Mouse (Mus musculus) limb, embryonic 14.5 days (tissue): Measurements from ENCODE around the gene Magi2. TPM values are rescaled to one million over a fixed set of nuclear protein-coding genes. Genes with fewer than 3 reads are reported as not detected.

Source experiments
- ATAC-seq: fragments of 200-750 bp; cut with Nextera tagmentation; 2 replicates; pipeline ENCODE4 v1.8.0; 2017; ENCODE audit warnings: low read depth, moderate number of reproducible peaks, moderate TSS enrichment; ENCODE audit not compliant: low FRiP score
- DNase-seq: peaks from one replicate; pipeline ENCODE4 v3.0.0-alpha.2; 2015; ENCODE audit warnings: low spot score
- H3K27ac ChIP-seq: fragments of 300-500 bp; sonication (generic); replicated peaks from 2 replicates; pipeline ENCODE4 v1.5.1; 2014; ENCODE audit warnings: low read depth, mild to moderate bottlenecking, low read length, moderate library complexity, mixed read lengths
- H3K27me3 ChIP-seq: fragments of 300-500 bp; sonication (generic); 2 replicates; pipeline ENCODE4 v1.6.1; 2014; ENCODE audit warnings: low read length, mixed read lengths; ENCODE audit not compliant: control insufficient read depth, insufficient read depth
- H3K36me3 ChIP-seq: fragments of 300-500 bp; sonication (generic); 2 replicates; pipeline ENCODE4 v1.6.1; 2014; ENCODE audit warnings: mild to moderate bottlenecking, low read length, moderate library complexity, mixed read lengths; ENCODE audit not compliant: control insufficient read depth, insufficient read depth
- H3K4me1 ChIP-seq: fragments of 300-500 bp; sonication (generic); 2 replicates; pipeline ENCODE4 v1.6.1; 2014; ENCODE audit warnings: antibody characterized with exemption, low read length, mixed read lengths; ENCODE audit not compliant: control insufficient read depth, insufficient read depth
- H3K4me2 ChIP-seq: fragments of 300-500 bp; sonication (generic); replicated peaks from 2 replicates; pipeline ENCODE4 v1.6.1; 2014; ENCODE audit warnings: low read depth, mild to moderate bottlenecking, low read length, moderate library complexity; ENCODE audit not compliant: severe bottlenecking
- H3K4me3 ChIP-seq: fragments of 300-500 bp; sonication (generic); replicated peaks from 2 replicates; pipeline ENCODE4 v1.5.1; 2014; ENCODE audit warnings: low read length
- H3K9ac ChIP-seq: fragments of 300-500 bp; sonication (generic); 2 replicates; pipeline ENCODE4 v1.6.1; 2014; ENCODE audit warnings: mild to moderate bottlenecking, low read depth, low read length, moderate library complexity; ENCODE audit not compliant: severe bottlenecking
- H3K9me3 ChIP-seq: fragments of 300-500 bp; sonication (generic); 2 replicates; pipeline ENCODE4 v1.6.1; 2016; ENCODE audit warnings: low read length; ENCODE audit not compliant: control insufficient read depth
- POLR2A ChIP-seq: fragments of 200-500 bp; IDR thresholded peaks from 2 replicates; pipeline ENCODE4 v1.8.0; 2012; ENCODE audit warnings: inconsistent platforms, mild to moderate bottlenecking, moderate library complexity, borderline replicate concordance; ENCODE audit not compliant: insufficient read depth, insufficient read length; ENCODE audit errors: extremely low read depth
- WGBS: fragments of 180-500 bp; shearing (Covaris S2); extraction: QIAGEN DNeasy Blood & Tissue Kit; methylation state at CpG from one replicate; pipeline ENCODE4 v1.1.7; 2014; 5-methylcytosine and 5-hydroxymethylcytosine counted together
- polyA plus RNA-seq, 2 experiments: library from polyadenylated mRNA; depleted of rRNA in 1 of 2; stranded (reverse) in 1 of 2; unstranded in 1 of 2; fragments of >200 nt; fragmentation: Nextera tagmentation in 1 of 2; extraction: Ambion mirVana in 1 of 2; gene quantifications; 2 replicates each; pipeline versions ENCODE4 v1.2.1 to v1.2.3; 2012 to 2014

Magi2 gene
- polyA plus RNA-seq, 2 experiments, result 4.0 to 4.5 TPM

DNA sequence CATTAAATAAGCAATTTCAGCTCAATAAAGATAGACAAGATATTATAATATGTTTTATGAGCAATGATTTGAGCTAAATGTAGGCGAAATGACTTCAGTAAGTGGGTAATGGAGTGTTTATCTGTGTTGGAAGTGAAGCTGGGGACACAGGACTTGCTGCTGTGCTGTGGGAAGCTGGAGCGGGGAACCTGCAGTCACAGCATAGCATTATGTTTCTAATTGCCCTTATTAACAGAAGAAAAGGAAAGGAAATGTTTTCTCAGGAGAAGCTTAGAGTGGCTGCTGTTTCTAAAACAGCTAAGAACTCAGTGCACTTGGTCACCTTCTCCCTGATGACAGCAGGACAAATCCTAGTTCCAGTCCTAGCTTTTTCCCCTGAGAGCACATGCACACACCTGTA, 1098.5 kb downstream of the Magi2 start:
- DNase-seq (no peak), ATAC-seq (no peak)
- H3K9me3 ChIP-seq, result no peaks in the 10 kb centered on the region
- H3K36me3 ChIP-seq, result no peaks in the 10 kb centered on the region
- H3K4me3 ChIP-seq, result no peak overlapping the region
- H3K4me2 ChIP-seq, result no peak overlapping the region
- no peaks in the 10 kb centered on the region for H3K4me1 ChIP-seq
- 58% methylated on average over 2 of the region's 2 CpGs for WGBS
- no peak for TF ChIP-seq POLR2A
- H3K9ac ChIP-seq, result no peak overlapping the region
- no peak overlapping the region for H3K27ac ChIP-seq
- H3K27me3 ChIP-seq, result no peaks in the 10 kb centered on the region

DNA sequence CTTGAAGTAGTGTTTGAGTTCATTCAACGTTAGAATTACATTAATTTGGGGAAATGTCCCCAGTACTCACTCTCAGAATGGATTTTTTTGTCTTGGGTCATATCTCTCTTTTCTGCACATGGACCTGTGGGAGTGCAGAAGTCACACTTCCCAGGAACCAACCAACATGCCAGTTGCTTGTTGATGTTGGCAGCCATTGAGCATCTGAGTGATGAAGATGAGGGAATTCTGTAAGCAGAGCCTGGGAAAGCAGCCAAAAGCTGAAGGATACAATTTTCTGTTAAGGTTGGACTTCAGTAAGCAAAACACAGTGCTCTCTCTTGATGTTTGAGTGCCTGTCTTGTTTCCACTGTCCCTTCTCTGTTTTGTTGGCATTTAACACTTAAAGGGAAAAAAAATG, 1102.1 kb downstream of the Magi2 start:
- H3K9ac ChIP-seq, result no peak overlapping the region
- no peak for ATAC-seq
- H3K9me3 ChIP-seq, result no peaks in the 10 kb centered on the region
- H3K4me1 ChIP-seq, result no peaks in the 10 kb centered on the region
- no peak for DNase-seq
- no peak overlapping the region for H3K4me2 ChIP-seq
- H3K36me3 ChIP-seq, result no peaks in the 10 kb centered on the region
- H3K27me3 ChIP-seq, result no peaks in the 10 kb centered on the region
- no peak for TF ChIP-seq POLR2A
- WGBS, result 40% methylated on average over 1 of the region's 1 CpGs
- H3K27ac ChIP-seq, result no peak overlapping the region
- H3K4me3 ChIP-seq, result no peak overlapping the region

DNA sequence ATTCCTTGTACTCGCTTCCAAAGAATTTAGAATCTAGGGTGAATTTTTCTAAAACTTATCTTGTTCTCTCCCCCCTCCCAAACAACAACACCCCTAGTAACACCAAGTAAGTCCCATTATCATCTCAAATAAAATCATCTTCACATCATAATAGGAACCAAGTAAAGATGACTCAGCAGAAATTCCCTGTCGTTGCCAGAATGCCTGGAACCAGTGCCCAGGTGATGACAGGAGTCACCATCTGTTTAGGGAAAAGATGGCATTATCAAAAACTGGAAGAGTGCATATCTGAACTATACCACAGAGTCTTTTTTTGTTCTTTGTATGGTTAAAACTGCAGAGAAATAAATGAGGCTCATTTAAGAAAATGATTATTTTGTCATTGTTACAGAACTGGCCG, 1103.2 kb downstream of the Magi2 start:
- TF ChIP-seq POLR2A, result no peak
- DNase-seq (no peak), ATAC-seq (no peak)
- WGBS, result 78% methylated on average over 3 of the region's 3 CpGs
- H3K9ac ChIP-seq, result no peak overlapping the region
- no peak overlapping the region for H3K27ac ChIP-seq
- H3K9me3 ChIP-seq, result no peaks in the 10 kb centered on the region
- no peaks in the 10 kb centered on the region for H3K4me1 ChIP-seq
- H3K36me3 ChIP-seq, result no peaks in the 10 kb centered on the region
- H3K27me3 ChIP-seq, result no peaks in the 10 kb centered on the region
- no peak overlapping the region for H3K4me3 ChIP-seq
- H3K4me2 ChIP-seq, result no peak overlapping the region

DNA sequence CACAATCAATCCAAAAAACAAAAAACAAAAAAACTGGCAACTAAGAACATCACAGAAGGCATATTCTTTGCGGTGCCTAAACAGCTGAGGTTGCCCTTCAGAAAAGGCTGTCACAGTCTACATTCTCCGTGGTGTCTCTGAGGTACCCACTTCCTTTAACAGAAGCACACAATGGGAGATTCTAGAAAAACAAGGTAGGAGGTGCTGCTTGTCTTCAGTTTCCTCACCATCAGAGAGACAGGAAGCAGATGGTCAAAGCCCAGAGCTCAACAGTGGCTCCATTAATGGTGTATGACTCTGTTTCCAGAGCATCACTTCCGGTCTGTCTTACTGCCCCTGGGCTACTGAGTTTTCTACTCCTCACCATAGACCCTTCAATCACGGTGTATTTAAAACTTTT, 1105.7 kb downstream of the Magi2 start:
- Histone ChIP-seq H3K4me2 (no peak overlapping the region), H3K27me3 (no peaks in the 10 kb centered on the region), H3K36me3 (no peaks in the 10 kb centered on the region), H3K27ac (no peak overlapping the region), H3K9ac (no peak overlapping the region), H3K4me1 (no peaks in the 10 kb centered on the region), H3K4me3 (no peak overlapping the region), H3K9me3 (no peaks in the 10 kb centered on the region)
- WGBS, result 78% methylated on average over 4 of the region's 4 CpGs
- ATAC-seq (no peak), DNase-seq (no peak)
- no peak for TF ChIP-seq POLR2A

DNA sequence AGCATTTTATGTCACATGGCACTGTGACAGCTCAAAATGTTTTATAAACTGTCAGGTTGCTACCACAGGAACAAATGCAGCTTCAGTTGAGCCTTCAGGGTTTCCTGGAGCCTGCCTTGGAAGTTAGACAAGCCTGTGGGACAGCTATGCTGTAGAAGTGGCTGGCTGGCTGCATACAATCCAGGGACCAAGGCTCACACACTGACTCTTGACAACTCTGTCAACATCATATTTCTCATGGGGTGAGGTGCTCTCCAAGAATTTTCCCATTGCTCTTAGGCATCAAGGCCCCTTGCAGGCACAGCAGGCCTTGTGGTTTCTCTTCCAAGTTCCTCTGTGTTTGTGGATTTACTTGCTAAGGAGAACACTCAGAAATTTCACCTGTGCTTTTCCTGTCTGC, 1107.7 kb downstream of the Magi2 start:
- no peaks in the 10 kb centered on the region for H3K36me3 ChIP-seq
- ATAC-seq, result no peak
- no peak overlapping the region for H3K4me3 ChIP-seq
- H3K4me2 ChIP-seq, result no peak overlapping the region
- H3K27me3 ChIP-seq, result no peaks in the 10 kb centered on the region
- H3K27ac ChIP-seq, result no peak overlapping the region
- TF ChIP-seq POLR2A, result no peak
- no peaks in the 10 kb centered on the region for H3K4me1 ChIP-seq
- H3K9me3 ChIP-seq, result no peaks in the 10 kb centered on the region
- DNase-seq, result no peak
- H3K9ac ChIP-seq, result no peak overlapping the region

DNA sequence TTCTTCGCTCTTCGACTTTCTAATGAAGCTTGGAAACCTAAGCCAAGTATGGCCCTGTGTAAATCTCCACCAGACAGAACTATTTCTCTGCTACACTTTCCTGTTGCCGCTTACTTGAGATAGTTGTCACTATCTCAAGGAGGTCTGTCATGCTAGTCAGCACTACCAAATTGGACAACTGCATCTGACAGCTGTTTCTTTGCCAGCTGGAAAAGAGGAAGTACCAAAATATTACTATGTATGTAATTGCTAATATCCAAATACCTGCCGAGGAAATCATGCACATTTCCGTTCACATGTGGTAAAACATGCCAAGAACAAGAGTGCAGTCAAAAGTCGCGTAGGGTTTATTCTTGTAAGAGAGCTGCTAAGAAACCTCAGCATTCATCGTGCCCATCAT, 1126.1 kb downstream of the Magi2 start:
- 88% methylated on average over 8 of the region's 8 CpGs for WGBS
- no peak overlapping the region for H3K4me2 ChIP-seq
- TF ChIP-seq POLR2A, result no peak

More for the DNA sequence above, 1126.1 kb downstream of the Magi2 start:
- H3K27me3 ChIP-seq, result no peaks in the 10 kb centered on the region
- no peak overlapping the region for H3K4me3 ChIP-seq
- H3K9me3 ChIP-seq, result no peaks in the 10 kb centered on the region
- no peak overlapping the region for H3K27ac ChIP-seq
- ATAC-seq (no peak), DNase-seq (no peak)
- H3K9ac ChIP-seq, result no peak overlapping the region
- no peaks in the 10 kb centered on the region for H3K4me1 ChIP-seq
- H3K36me3 ChIP-seq, result no peaks in the 10 kb centered on the region
